Mouse (Mus musculus) gastrocnemius, adult 8-10 months (tissue): ENCODE results near the gene Zfp592. TPM values are rescaled to one million over a fixed set of nuclear protein-coding genes. Genes with fewer than 3 reads are reported as not detected.
"Not testable (repeated sequence)": the region's sequence is repeated elsewhere in the genome, so short reads cannot be mapped to it uniquely, and the experiment has no call there.

ENCODE experiments used
- DNase-seq, 2 experiments: peaks; one replicate each; pipeline ENCODE4 v3.0.0; 2022; ENCODE audit warnings: low spot score in 2 of 2
- total RNA-seq, 4 experiments: library from RNA; stranded (reverse); gene quantifications; 2 replicates each; pipeline ENCODE4 v1.2.4; 2022

Zfp592 gene
- total RNA-seq: 10 to 100 TPM in 3 of 4 experiments, 1 to 10 TPM in 1; 9.1 to 14.1 (median 12.1) TPM

GRCm38 (mm10) chr7:80992980-80993833 is at the start of gene Zfp592:
Gene Zfp592, plus strand, starts transcription at chr7:80993681.
- DNase-seq: peak; percentile 67 to 77

- peak; percentile 89 to 91 for DNase-seq
Observed at GRCm38 (mm10) chr7:80947445-80948350, 45.8 kb upstream of the Zfp592 start, which contains the start of gene Sec11a. Gene Sec11a, minus strand, starts transcription at chr7:80947780.

GRCm38 (mm10) chr7:80951461-80951860 is 42.0 kb upstream of the Zfp592 start:
- no peak for DNase-seq

GRCm38 (mm10) chr7:80952140-80952539 is 41.3 kb upstream of the Zfp592 start:
- no peak for DNase-seq

GRCm38 (mm10) chr7:80954251-80954650 is 39.2 kb upstream of the Zfp592 start:
- no peak for DNase-seq

GRCm38 (mm10) chr7:80956891-80957290 is 36.6 kb upstream of the Zfp592 start:
- DNase-seq: no peak

GRCm38 (mm10) chr7:80959003-80959402 is 34.5 kb upstream of the Zfp592 start:
- no peak for DNase-seq

- no peak for DNase-seq
Observed at GRCm38 (mm10) chr7:80962799-80963198, 30.7 kb upstream of the Zfp592 start.

- DNase-seq: no peak
Observed at GRCm38 (mm10) chr7:80970913-80971312, 22.6 kb upstream of the Zfp592 start.

- DNase-seq: no peak
Observed at GRCm38 (mm10) chr7:80971419-80971818, 22.1 kb upstream of the Zfp592 start.

GRCm38 (mm10) chr7:80972082-80972481 is 21.4 kb upstream of the Zfp592 start:
- DNase-seq: no peak

- DNase-seq: not testable (repeated sequence)
Observed at GRCm38 (mm10) chr7:80972920-80973637, 20.4 kb upstream of the Zfp592 start.

GRCm38 (mm10) chr7:80973638-80974015 is 19.9 kb upstream of the Zfp592 start:
- DNase-seq: not testable (repeated sequence)

- no peak for DNase-seq
Observed at GRCm38 (mm10) chr7:80980566-80980965, 12.9 kb upstream of the Zfp592 start.

GRCm38 (mm10) chr7:80986458-80987187 is 6.9 kb upstream of the Zfp592 start:
- DNase-seq: no peak

GRCm38 (mm10) chr7:80987805-80988625 is 5.5 kb upstream of the Zfp592 start:
- no peak for DNase-seq

GRCm38 (mm10) chr7:80990276-80990675 is 3.2 kb upstream of the Zfp592 start:
- DNase-seq: no peak

GRCm38 (mm10) chr7:80991589-80991988 is 1.9 kb upstream of the Zfp592 start:
- no peak for DNase-seq

GRCm38 (mm10) chr7:80992063-80992462 is 1.4 kb upstream of the Zfp592 start:
- DNase-seq: no peak

- DNase-seq: peak; percentile 21 to 23
Observed at GRCm38 (mm10) chr7:80992631-80992979, 876 bp upstream of the Zfp592 start.
